Mouse (Mus musculus): ENCODE measurements around the gene Gm17026.
"Not testable (repeated sequence)": the region's sequence is repeated elsewhere in the genome, so short reads cannot be mapped to it uniquely, and the experiment has no call there.

The Gm17026 gene

DNA sequence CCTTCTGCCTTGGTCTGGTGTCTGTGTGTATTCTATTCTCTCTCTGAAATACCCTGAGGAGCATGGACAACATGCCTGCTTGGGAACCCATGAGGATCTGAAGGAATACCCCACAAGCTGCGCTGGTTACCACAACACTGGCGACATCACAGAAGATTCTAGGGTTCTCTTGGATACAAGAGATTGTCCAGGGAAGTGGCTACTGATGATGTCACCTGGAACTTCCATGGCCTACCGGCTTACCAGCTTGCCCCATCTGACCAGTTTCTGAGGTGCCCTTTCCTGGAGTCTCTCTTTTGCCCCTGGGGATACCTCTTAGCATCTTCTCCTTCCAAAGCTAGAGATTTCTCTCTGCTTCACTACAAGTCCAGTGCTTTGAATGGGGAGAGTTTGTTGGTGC lies at the start of gene Gm17026:
Gene Gm17026 (minus strand): TSS at position 101 of the 400 bp plus-strand sequence.
- DNase-seq (ENCODE audit: low spot score): not testable (repeated sequence)

- not testable (repeated sequence) for DNase-seq (ENCODE audit: low spot score)
Observed at GRCm38 (mm10) chr14:42297258-42297657, 37.4 kb upstream of the Gm17026 start, which contains the start of gene Gm9611. Gene Gm9611, minus strand, starts transcription at chr14:42297358.

DNA sequence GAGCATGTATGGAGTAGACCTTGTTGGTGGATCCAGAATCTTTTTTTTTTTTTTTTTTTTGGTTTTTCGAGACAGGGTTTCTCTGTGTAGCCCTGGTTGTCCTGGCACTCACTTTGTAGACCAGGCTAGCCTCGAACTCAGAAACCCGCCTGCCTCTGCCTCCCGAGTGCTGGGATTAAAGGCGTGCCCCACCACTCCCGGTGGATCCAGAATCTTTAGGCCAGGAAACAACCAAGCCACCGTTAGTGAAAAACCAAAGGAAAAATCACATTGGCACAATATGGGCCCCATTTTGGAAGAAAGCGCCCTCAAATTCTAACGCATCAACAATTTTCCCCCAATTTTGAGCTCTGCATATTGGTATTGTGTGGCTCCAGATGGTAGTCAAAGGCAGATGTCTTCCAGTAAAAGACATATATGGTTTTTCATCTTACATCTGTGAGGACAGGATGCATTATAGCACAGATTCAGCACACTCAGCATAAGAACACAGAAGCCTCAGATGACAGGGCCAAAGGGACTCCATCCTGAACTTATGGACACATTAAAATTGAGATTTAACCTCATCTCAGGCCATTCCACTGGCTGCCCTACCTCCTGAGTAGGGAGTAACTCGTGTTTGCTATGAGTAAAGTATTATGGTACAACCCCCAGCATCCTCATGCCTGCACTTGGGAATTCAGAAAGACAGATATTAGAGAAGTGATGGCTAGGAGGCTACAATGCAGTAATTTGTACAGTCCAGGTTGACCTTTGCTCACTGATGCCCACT lies 42.9 kb downstream of the Gm17026 start:
- not testable (repeated sequence) for DNase-seq (ENCODE audit: low spot score)
